Mouse (Mus musculus): ENCODE measurements around the gene Pcif1. TPM values are rescaled to one million over a fixed set of nuclear protein-coding genes. Genes with fewer than 3 reads are reported as not detected.

Pcif1 gene
- polyA plus RNA-seq, 1 experiment from 2014 or later, result 38.4 TPM

GRCm38 (mm10) chr2:164885788-164886187 lies 6.7 kb downstream of the Pcif1 start:
- Histone ChIP-seq H3K4me2 (ENCODE audit: low read depth, low read length) (no peak overlapping the region), H3K36me3 (replicated peaks; ENCODE audit: insufficient read depth, low read length) (peaks cover 81% of the 10 kb centered on the region), H3K9me3 (ENCODE audit: low read length) (no peaks in the 10 kb centered on the region), H3K4me3 (ENCODE audit: low read depth, low read length) (no peak overlapping the region), H3K9ac (replicated peaks) (no peak overlapping the region), H3K4me1 (ENCODE audit: insufficient read depth) (peaks cover 7% of the 10 kb centered on the region), H3K27me3 (ENCODE audit: insufficient read depth, low read length) (no peaks in the 10 kb centered on the region), H3K27ac (ENCODE audit: low read depth) (no peak overlapping the region)
- DNase-seq, result no peak
- TF ChIP-seq EP300 (IDR thresholded peaks at IDR 0.05; ENCODE audit: low read depth) (no peak), CTCF (IDR thresholded peaks at IDR 0.05; ENCODE audit: low read depth) (no peak)
- ATAC-seq, result no peak
- 64% methylated on average over 7 of the region's 7 CpGs for WGBS (ENCODE audit: insufficient replicate concordance)

GRCm38 (mm10) chr2:164886617-164887016 lies 7.5 kb downstream of the Pcif1 start:
- WGBS (ENCODE audit: insufficient replicate concordance), result 91% methylated on average over 10 of the region's 10 CpGs
- H3K4me1 ChIP-seq (ENCODE audit: insufficient read depth), result no peaks in the 10 kb centered on the region
- DNase-seq (no peak), ATAC-seq (no peak)
- H3K27ac ChIP-seq (ENCODE audit: low read depth), result no peak overlapping the region
- H3K4me3 ChIP-seq (ENCODE audit: low read depth, low read length), result no peak overlapping the region
- no peaks in the 10 kb centered on the region for H3K27me3 ChIP-seq (ENCODE audit: insufficient read depth, low read length)
- no peaks in the 10 kb centered on the region for H3K9me3 ChIP-seq (ENCODE audit: low read length)
- H3K9ac ChIP-seq (replicated peaks), result no peak overlapping the region
- H3K4me2 ChIP-seq (ENCODE audit: low read depth, low read length), result no peak overlapping the region
- TF ChIP-seq CTCF (IDR thresholded peaks at IDR 0.05; ENCODE audit: low read depth) (no peak), EP300 (IDR thresholded peaks at IDR 0.05; ENCODE audit: low read depth) (no peak)
- H3K36me3 ChIP-seq (replicated peaks; ENCODE audit: insufficient read depth, low read length), result peaks cover 89% of the 10 kb centered on the region

GRCm38 (mm10) chr2:164888996-164889395 lies 9.9 kb downstream of the Pcif1 start:
- no peaks in the 10 kb centered on the region for H3K27me3 ChIP-seq (ENCODE audit: insufficient read depth, low read length)
- H3K4me1 ChIP-seq (ENCODE audit: insufficient read depth), result no peaks in the 10 kb centered on the region
- H3K9ac ChIP-seq (replicated peaks), result no peak overlapping the region
- ATAC-seq (peak; percentile 33; the same call in 1 of the 2 replicates), DNase-seq (no peak)
- H3K36me3 ChIP-seq (replicated peaks; ENCODE audit: insufficient read depth, low read length), result peaks cover 99% of the 10 kb centered on the region
- no peaks in the 10 kb centered on the region for H3K9me3 ChIP-seq (ENCODE audit: low read length)
- 77% methylated on average over 12 of the region's 12 CpGs for WGBS (ENCODE audit: insufficient replicate concordance)
- TF ChIP-seq CTCF (IDR thresholded peaks at IDR 0.05; ENCODE audit: low read depth), result no peak
- no peak overlapping the region for H3K4me3 ChIP-seq (ENCODE audit: low read depth, low read length)
- H3K27ac ChIP-seq (ENCODE audit: low read depth), result no peak overlapping the region
- no peak overlapping the region for H3K4me2 ChIP-seq (ENCODE audit: low read depth, low read length)

GRCm38 (mm10) chr2:164889960-164890359 lies 10.9 kb downstream of the Pcif1 start:
- H3K4me1 ChIP-seq (ENCODE audit: insufficient read depth), result no peaks in the 10 kb centered on the region
- H3K9me3 ChIP-seq (ENCODE audit: low read length), result no peaks in the 10 kb centered on the region
- no peak overlapping the region for H3K27ac ChIP-seq (ENCODE audit: low read depth)
- peaks cover 99% of the 10 kb centered on the region for H3K36me3 ChIP-seq (replicated peaks; ENCODE audit: insufficient read depth, low read length)
- no peak overlapping the region for H3K4me3 ChIP-seq (ENCODE audit: low read depth, low read length)
- TF ChIP-seq CTCF (IDR thresholded peaks at IDR 0.05; ENCODE audit: low read depth), result no peak
- no peak for TF ChIP-seq EP300 (IDR thresholded peaks at IDR 0.05; ENCODE audit: low read depth)
- no peak overlapping the region for H3K4me2 ChIP-seq (ENCODE audit: low read depth, low read length)
- WGBS (ENCODE audit: insufficient replicate concordance), result 73% methylated on average over 2 of the region's 2 CpGs
- no peak for DNase-seq
- no peak for ATAC-seq
- H3K27me3 ChIP-seq (ENCODE audit: insufficient read depth, low read length), result no peaks in the 10 kb centered on the region
- no peak overlapping the region for H3K9ac ChIP-seq (replicated peaks)

GRCm38 (mm10) chr2:164890411-164891049 lies 11.4 kb downstream of the Pcif1 start:
- ATAC-seq, result no peak
- H3K36me3 ChIP-seq (replicated peaks; ENCODE audit: insufficient read depth, low read length), result peaks cover 99% of the 10 kb centered on the region

GRCm38 (mm10) chr2:164891056-164891834 lies 12.1 kb downstream of the Pcif1 start:
- Histone ChIP-seq H3K4me2 (ENCODE audit: low read depth, low read length) (no peak overlapping the region), H3K27me3 (ENCODE audit: insufficient read depth, low read length) (no peaks in the 10 kb centered on the region), H3K4me3 (ENCODE audit: low read depth, low read length) (no peak overlapping the region), H3K4me1 (ENCODE audit: insufficient read depth) (no peaks in the 10 kb centered on the region), H3K36me3 (replicated peaks; ENCODE audit: insufficient read depth, low read length) (peaks cover 99% of the 10 kb centered on the region), H3K9me3 (ENCODE audit: low read length) (no peaks in the 10 kb centered on the region), H3K9ac (replicated peaks) (no peak overlapping the region; the same call in 1 of the 2 replicates), H3K27ac (ENCODE audit: low read depth) (no peak overlapping the region)
- ATAC-seq (no peak), DNase-seq (no peak)
- 87% methylated on average over 13 of the region's 13 CpGs for WGBS (ENCODE audit: insufficient replicate concordance)
- TF ChIP-seq EP300 (IDR thresholded peaks at IDR 0.05; ENCODE audit: low read depth), result no peak
- no peak for TF ChIP-seq CTCF (IDR thresholded peaks at IDR 0.05; ENCODE audit: low read depth)

More at GRCm38 (mm10) chr2:164890411-164891049, 11.4 kb downstream of the Pcif1 start:
- WGBS (ENCODE audit: insufficient replicate concordance), result 89% methylated on average over 23 of the region's 24 CpGs
- Histone ChIP-seq H3K4me3 (ENCODE audit: low read depth, low read length) (no peak overlapping the region), H3K4me2 (ENCODE audit: low read depth, low read length) (no peak overlapping the region), H3K9ac (replicated peaks) (no peak overlapping the region), H3K4me1 (ENCODE audit: insufficient read depth) (no peaks in the 10 kb centered on the region), H3K9me3 (ENCODE audit: low read length) (no peaks in the 10 kb centered on the region), H3K27ac (ENCODE audit: low read depth) (no peak overlapping the region), H3K27me3 (ENCODE audit: insufficient read depth, low read length) (no peaks in the 10 kb centered on the region)
- DNase-seq, result no peak
- no peak for TF ChIP-seq EP300 (IDR thresholded peaks at IDR 0.05; ENCODE audit: low read depth)
- no peak for TF ChIP-seq CTCF (IDR thresholded peaks at IDR 0.05; ENCODE audit: low read depth)
